Mouse (Mus musculus) forebrain, embryonic 12.5 days (tissue): ENCODE results near the gene Krtap13-1. TPM values are rescaled to one million over a fixed set of nuclear protein-coding genes. Genes with fewer than 3 reads are reported as not detected.

ENCODE experiments used
- ATAC-seq: fragments of 200-750 bp; cut with Nextera tagmentation; 2 replicates; pipeline ENCODE4 v1.8.0; 2017; ENCODE audit warnings: moderate TSS enrichment; ENCODE audit not compliant: low FRiP score
- H3K27ac ChIP-seq: fragments of 300-500 bp; sonication (generic); 2 replicates; pipeline ENCODE4 v1.5.1; 2016; ENCODE audit warnings: mild to moderate bottlenecking
- H3K27me3 ChIP-seq: fragments of 300-500 bp; sonication (generic); 2 replicates; pipeline ENCODE4 v1.6.1; 2016; ENCODE audit warnings: mild to moderate bottlenecking
- H3K36me3 ChIP-seq: fragments of 300-500 bp; sonication (generic); replicated peaks from 2 replicates; pipeline ENCODE4 v1.6.1; 2016; ENCODE audit warnings: mild to moderate bottlenecking
- H3K4me1 ChIP-seq: fragments of 300-500 bp; sonication (generic); 2 replicates; pipeline ENCODE4 v1.6.1; 2016
- H3K4me2 ChIP-seq: fragments of 300-500 bp; sonication (generic); 2 replicates; pipeline ENCODE4 v1.6.1; 2016; ENCODE audit warnings: mild to moderate bottlenecking, moderate library complexity
- H3K4me3 ChIP-seq: fragments of 300-500 bp; sonication (generic); replicated peaks from 2 replicates; pipeline ENCODE4 v1.5.1; 2016; ENCODE audit warnings: mild to moderate bottlenecking
- H3K9ac ChIP-seq: fragments of 300-500 bp; sonication (generic); 2 replicates; pipeline ENCODE4 v1.6.1; 2016; ENCODE audit warnings: mild to moderate bottlenecking
- H3K9me3 ChIP-seq: fragments of 300-500 bp; sonication (generic); 2 replicates; pipeline ENCODE4 v1.6.1; 2016
- WGBS: fragments of 180-500 bp; shearing (Covaris S2); methylation state at CpG from one replicate; pipeline ENCODE4 v1.1.7; 2016; 5-methylcytosine and 5-hydroxymethylcytosine counted together
- polyA plus RNA-seq: library from polyadenylated mRNA; unstranded; fragments of >200 nt; fragmentation: Nextera tagmentation; extraction: Ambion mirVana; gene quantifications from 2 replicates; pipeline ENCODE4 v1.2.1, GENCODE M21; 2016

The Krtap13-1 gene
- not detected in 2 replicates for polyA plus RNA-seq

GRCm38 (mm10) chr16:88728812-88729275, at the start of gene Krtap13-1:
Gene Krtap13-1, plus strand, starts transcription at chr16:88728862.
- H3K27me3 ChIP-seq, result no peaks in the 10 kb centered on the region
- H3K27ac ChIP-seq, result no peak within 1 kb of the TSS
- H3K4me2 ChIP-seq, result no peak within 1 kb of the TSS
- H3K9me3 ChIP-seq, result no peaks in the 10 kb centered on the region
- 85% methylated on average over 4 of the region's 4 CpGs for WGBS
- no peak within 1 kb of the TSS for H3K9ac ChIP-seq
- H3K4me1 ChIP-seq, result no peaks in the 10 kb centered on the region
- no peaks in the 10 kb centered on the region for H3K36me3 ChIP-seq
- no peak within 1 kb of the TSS for H3K4me3 ChIP-seq
- ATAC-seq, result no peak

DNA sequence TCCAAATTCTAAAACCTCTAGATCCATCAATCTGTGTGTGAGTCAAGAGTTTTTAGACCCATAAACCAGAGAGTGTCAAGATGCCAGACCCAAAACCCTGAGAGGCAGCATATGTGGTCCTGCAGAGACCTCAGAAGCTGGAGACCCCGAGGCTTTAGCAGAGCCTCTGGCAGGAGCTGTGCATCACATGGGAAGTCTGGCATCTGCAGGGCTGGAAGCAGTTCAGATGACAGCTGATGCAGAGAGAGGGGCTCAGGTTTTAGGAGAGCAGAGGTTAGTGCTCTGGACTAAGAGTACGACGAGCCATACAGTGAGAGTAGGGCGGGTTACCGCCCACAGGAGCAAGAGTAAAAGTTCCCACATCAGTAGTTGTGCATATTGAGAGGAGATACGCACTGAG, 49.6 kb upstream of the Krtap13-1 start:
- H3K4me3 ChIP-seq, result no peak overlapping the region
- H3K9me3 ChIP-seq, result no peaks in the 10 kb centered on the region
- no peak overlapping the region for H3K9ac ChIP-seq
- peaks cover 3% of the 10 kb centered on the region; the same call in 1 of the 2 replicates for H3K4me1 ChIP-seq
- no peaks in the 10 kb centered on the region for H3K36me3 ChIP-seq
- no peak overlapping the region for H3K27ac ChIP-seq
- no peaks in the 10 kb centered on the region for H3K27me3 ChIP-seq
- WGBS, result 94% methylated on average over 6 of the region's 6 CpGs
- ATAC-seq, result no peak
- no peak overlapping the region for H3K4me2 ChIP-seq

DNA sequence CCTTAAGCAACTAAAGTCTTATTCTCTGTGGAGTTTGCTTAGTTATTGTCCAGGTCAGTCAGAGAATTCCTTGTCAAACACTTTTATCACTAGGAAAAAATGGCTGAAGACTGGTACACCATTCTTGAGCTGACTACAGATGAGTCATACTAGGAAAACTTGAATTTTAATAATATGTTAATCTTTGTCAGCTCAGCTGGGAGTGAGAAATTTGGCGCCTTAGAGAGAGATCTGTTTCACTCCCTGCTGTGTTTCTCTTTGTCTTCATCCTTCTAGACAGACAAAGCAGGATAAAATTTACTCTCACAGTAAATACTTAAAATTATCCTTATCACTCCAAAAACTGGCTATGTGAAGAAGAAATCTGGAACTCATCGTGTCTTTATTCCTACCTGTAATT, 47.4 kb upstream of the Krtap13-1 start:
- WGBS, result 43% methylated on average over 2 of the region's 2 CpGs

GRCm38 (mm10) chr16:88696256-88696655, 32.4 kb upstream of the Krtap13-1 start:
- Histone ChIP-seq H3K4me3 (no peak overlapping the region), H3K27ac (no peak overlapping the region), H3K9me3 (no peaks in the 10 kb centered on the region), H3K27me3 (no peaks in the 10 kb centered on the region), H3K4me2 (no peak overlapping the region), H3K36me3 (no peaks in the 10 kb centered on the region), H3K4me1 (no peaks in the 10 kb centered on the region), H3K9ac (no peak overlapping the region)
- WGBS, result 87% methylated on average over 4 of the region's 4 CpGs
- no peak for ATAC-seq

More for the DNA sequence above, 47.4 kb upstream of the Krtap13-1 start:
- Histone ChIP-seq H3K9ac (no peak overlapping the region), H3K27ac (no peak overlapping the region), H3K4me2 (no peak overlapping the region), H3K4me1 (peaks cover 3% of the 10 kb centered on the region; the same call in 1 of the 2 replicates), H3K4me3 (no peak overlapping the region), H3K9me3 (no peaks in the 10 kb centered on the region), H3K36me3 (no peaks in the 10 kb centered on the region), H3K27me3 (no peaks in the 10 kb centered on the region)
- peak; percentile 53; the same call in 1 of the 2 replicates for ATAC-seq

DNA sequence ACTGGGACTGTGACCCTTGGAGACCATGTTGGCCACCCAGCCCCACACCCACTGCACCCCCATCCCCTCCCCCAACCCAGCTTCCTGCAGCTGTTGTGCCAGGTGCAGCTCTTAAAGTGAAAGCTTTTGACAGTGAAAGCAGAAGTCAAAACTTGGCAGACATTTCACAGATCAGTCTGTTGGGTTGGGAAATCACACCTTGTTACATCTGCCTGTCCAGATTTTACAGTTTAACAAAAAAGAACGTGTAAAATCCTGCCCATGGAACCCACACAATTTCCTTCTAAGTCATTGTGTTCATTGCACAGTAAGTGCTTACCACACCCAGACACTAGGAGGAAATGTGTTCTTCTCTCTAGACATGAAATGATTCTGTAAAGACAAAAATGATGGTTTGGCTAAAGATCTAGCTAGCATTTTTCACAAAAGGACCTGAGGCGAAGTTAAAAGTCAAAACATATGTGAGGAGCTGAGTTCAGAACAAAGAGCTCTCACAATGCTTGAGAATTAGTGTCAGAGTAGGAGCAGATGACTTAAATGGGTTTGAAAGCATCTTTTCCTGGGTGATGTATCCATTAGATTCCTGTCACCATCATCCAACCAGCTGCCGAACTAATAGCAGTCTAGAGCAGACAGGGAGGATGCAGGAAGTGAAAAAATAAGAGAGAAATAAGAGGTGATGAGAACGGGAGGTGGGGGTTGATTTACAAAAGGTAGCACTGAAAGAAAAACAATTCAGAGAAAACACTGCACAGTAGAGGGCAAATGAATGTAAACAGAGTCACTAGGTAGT, 27.4 kb upstream of the Krtap13-1 start:
- no peaks in the 10 kb centered on the region for H3K9me3 ChIP-seq
- WGBS, result 58% methylated on average over 4 of the region's 4 CpGs
- H3K27me3 ChIP-seq, result no peaks in the 10 kb centered on the region
- no peak overlapping the region for H3K27ac ChIP-seq
- no peak overlapping the region for H3K9ac ChIP-seq
- H3K4me3 ChIP-seq, result no peak overlapping the region
- no peaks in the 10 kb centered on the region for H3K4me1 ChIP-seq
- H3K36me3 ChIP-seq, result no peaks in the 10 kb centered on the region
- ATAC-seq, result no peak
- no peak overlapping the region for H3K4me2 ChIP-seq

DNA sequence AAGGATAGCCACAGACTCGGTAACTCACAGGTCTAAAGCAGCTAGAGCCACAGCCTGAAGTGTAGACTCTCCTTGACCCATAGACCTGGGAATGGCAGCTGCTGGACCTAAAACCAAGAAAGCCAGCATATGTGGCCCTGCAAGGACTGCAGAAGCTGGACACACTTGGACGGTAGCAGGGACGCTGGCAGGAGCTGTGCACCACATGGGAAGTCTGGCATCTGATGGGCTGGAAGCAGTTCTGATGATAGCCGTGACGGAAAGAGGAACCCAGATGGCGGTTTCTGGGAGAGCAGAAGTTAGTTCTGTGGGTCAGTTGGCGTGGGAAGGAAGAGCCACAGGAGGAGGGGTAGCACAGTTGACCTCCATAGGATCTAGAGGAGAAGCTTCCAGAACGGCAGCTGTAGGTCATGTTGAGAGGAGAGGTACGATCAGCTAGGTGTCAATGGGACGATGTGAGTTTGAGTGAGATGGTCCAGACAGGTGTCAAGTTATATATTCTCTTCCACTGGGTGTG, 21.1 kb upstream of the Krtap13-1 start, which contains the start of gene 2310061N02Rik:
Gene 2310061N02Rik, minus strand, starts transcription at position 467 of the 517 bp plus-strand sequence.
- ATAC-seq, result no peak
- Histone ChIP-seq H3K27ac (no peak within 1 kb of the TSS), H3K4me1 (no peaks in the 10 kb centered on the region), H3K27me3 (no peaks in the 10 kb centered on the region), H3K4me2 (no peak within 1 kb of the TSS), H3K9me3 (no peaks in the 10 kb centered on the region), H3K36me3 (no peaks in the 10 kb centered on the region), H3K4me3 (no peak within 1 kb of the TSS), H3K9ac (no peak within 1 kb of the TSS)
- 92% methylated on average over 10 of the region's 10 CpGs for WGBS

- ATAC-seq, result no peak
- Histone ChIP-seq H3K4me1 (no peaks in the 10 kb centered on the region), H3K9ac (no peak overlapping the region), H3K27me3 (no peaks in the 10 kb centered on the region), H3K4me3 (no peak overlapping the region), H3K36me3 (no peaks in the 10 kb centered on the region), H3K9me3 (no peaks in the 10 kb centered on the region), H3K4me2 (no peak overlapping the region), H3K27ac (no peak overlapping the region)
- 80% methylated on average over 4 of the region's 4 CpGs for WGBS
These were observed 17.9 kb upstream of the Krtap13-1 start for GRCm38 (mm10) chr16:88710757-88711156.

- 90% methylated on average over 6 of the region's 6 CpGs for WGBS
- Histone ChIP-seq H3K9ac (no peak overlapping the region), H3K36me3 (no peaks in the 10 kb centered on the region), H3K4me1 (no peaks in the 10 kb centered on the region), H3K4me3 (no peak overlapping the region), H3K4me2 (no peak overlapping the region), H3K27me3 (no peaks in the 10 kb centered on the region), H3K9me3 (no peaks in the 10 kb centered on the region), H3K27ac (no peak overlapping the region)
- ATAC-seq, result no peak
These were observed 17.4 kb upstream of the Krtap13-1 start for GRCm38 (mm10) chr16:88711245-88711644.

- no peak overlapping the region for H3K9ac ChIP-seq
- H3K4me1 ChIP-seq, result no peaks in the 10 kb centered on the region
- H3K27me3 ChIP-seq, result no peaks in the 10 kb centered on the region
- no peak for ATAC-seq
- H3K4me2 ChIP-seq, result no peak overlapping the region
- H3K36me3 ChIP-seq, result no peaks in the 10 kb centered on the region
- H3K4me3 ChIP-seq, result no peak overlapping the region
- no peak overlapping the region for H3K27ac ChIP-seq
- no peaks in the 10 kb centered on the region for H3K9me3 ChIP-seq
These were observed 12.1 kb upstream of the Krtap13-1 start for GRCm38 (mm10) chr16:88716549-88716948.

GRCm38 (mm10) chr16:88720031-88720430, 8.6 kb upstream of the Krtap13-1 start:
- WGBS, result 26% methylated on average over 1 of the region's 1 CpGs
- no peak overlapping the region for H3K9ac ChIP-seq
- no peak overlapping the region for H3K4me3 ChIP-seq
- H3K4me1 ChIP-seq, result no peaks in the 10 kb centered on the region
- ATAC-seq, result no peak
- no peak overlapping the region for H3K4me2 ChIP-seq
- no peaks in the 10 kb centered on the region for H3K27me3 ChIP-seq
- H3K9me3 ChIP-seq, result no peaks in the 10 kb centered on the region
- H3K27ac ChIP-seq, result no peak overlapping the region
- H3K36me3 ChIP-seq, result no peaks in the 10 kb centered on the region

DNA sequence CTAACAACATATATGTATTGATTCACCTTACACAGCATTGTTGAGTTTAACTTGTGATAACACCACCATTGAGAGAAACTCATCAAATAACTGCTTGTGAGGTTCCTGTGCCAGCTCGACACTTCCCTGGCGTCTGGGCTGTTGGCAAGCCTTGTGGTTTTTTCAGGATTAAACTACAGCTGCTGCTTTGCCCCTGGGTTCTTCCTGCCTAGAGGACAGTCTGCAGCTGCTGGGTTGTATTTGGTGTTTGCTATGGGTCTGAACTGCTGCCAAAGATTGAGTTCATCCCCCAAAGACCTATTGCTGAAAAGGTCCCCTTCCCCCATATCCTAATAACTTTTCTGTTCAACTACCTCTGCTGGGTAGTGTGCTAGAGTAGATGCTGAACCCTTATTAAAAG, 6.7 kb downstream of the Krtap13-1 start:
- 85% methylated on average over 2 of the region's 2 CpGs for WGBS
- Histone ChIP-seq H3K36me3 (no peaks in the 10 kb centered on the region), H3K27ac (no peak overlapping the region), H3K4me2 (no peak overlapping the region), H3K4me1 (no peaks in the 10 kb centered on the region), H3K9ac (no peak overlapping the region), H3K27me3 (no peaks in the 10 kb centered on the region), H3K4me3 (no peak overlapping the region), H3K9me3 (no peaks in the 10 kb centered on the region)
- ATAC-seq, result no peak

GRCm38 (mm10) chr16:88744750-88745340, 16.2 kb downstream of the Krtap13-1 start:
- H3K36me3 ChIP-seq, result no peaks in the 10 kb centered on the region
- H3K4me1 ChIP-seq, result no peaks in the 10 kb centered on the region
- WGBS, result 77% methylated on average over 4 of the region's 4 CpGs
- ATAC-seq, result no peak
- no peak overlapping the region for H3K9ac ChIP-seq
- no peaks in the 10 kb centered on the region for H3K27me3 ChIP-seq
- H3K4me2 ChIP-seq, result no peak overlapping the region
- H3K27ac ChIP-seq, result no peak overlapping the region
- no peaks in the 10 kb centered on the region for H3K9me3 ChIP-seq
- no peak overlapping the region for H3K4me3 ChIP-seq
